Mouse (Mus musculus) ZHBTc4 (cell line): ENCODE measurements around the gene Rab40c.
A peak's percentile ranks its signal among the peaks of the same experiment; 100 is the strongest.

Experiments
- DNase-seq: peaks from one replicate; pipeline ENCODE4 v3.0.0-alpha.2; 2011; ENCODE audit warnings: low read depth, low spot score

The Rab40c gene

GRCm38 (mm10) chr17:25946349-25946748 lies 26.8 kb upstream of the Rab40c start:
- DNase-seq = no peak

DNA sequence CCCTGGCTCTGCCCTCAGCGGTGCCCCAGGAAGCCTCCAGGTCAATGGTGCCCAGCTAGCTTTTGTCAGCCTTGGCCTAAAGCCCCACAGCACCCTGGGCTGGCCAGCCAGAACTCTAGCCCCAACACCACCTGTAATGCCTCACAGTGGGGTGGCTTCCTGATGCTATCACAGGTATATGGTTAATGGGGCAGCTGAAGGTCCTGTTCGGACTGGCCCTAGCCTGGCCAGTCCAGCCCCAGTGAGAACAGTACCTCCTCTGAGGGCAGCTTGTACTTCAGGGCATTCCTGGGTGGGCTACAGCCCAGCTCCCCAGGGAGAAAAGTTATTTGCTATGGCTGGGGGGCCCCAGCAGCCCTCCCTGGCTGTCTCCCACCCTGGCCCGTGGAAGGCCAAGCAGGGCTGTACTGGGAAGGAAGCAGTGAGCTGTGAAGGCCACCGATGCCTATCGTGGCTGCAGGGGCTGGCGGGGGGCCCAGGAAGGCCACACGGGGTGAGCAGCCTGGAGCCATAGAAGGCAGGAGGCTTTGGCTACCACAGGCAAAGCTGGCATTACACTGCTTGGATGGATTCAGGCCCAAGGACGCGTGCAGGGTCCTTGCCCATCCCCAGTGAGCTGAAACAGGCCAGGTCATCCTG lies 26.1 kb upstream of the Rab40c start:
- no peak for DNase-seq

DNA sequence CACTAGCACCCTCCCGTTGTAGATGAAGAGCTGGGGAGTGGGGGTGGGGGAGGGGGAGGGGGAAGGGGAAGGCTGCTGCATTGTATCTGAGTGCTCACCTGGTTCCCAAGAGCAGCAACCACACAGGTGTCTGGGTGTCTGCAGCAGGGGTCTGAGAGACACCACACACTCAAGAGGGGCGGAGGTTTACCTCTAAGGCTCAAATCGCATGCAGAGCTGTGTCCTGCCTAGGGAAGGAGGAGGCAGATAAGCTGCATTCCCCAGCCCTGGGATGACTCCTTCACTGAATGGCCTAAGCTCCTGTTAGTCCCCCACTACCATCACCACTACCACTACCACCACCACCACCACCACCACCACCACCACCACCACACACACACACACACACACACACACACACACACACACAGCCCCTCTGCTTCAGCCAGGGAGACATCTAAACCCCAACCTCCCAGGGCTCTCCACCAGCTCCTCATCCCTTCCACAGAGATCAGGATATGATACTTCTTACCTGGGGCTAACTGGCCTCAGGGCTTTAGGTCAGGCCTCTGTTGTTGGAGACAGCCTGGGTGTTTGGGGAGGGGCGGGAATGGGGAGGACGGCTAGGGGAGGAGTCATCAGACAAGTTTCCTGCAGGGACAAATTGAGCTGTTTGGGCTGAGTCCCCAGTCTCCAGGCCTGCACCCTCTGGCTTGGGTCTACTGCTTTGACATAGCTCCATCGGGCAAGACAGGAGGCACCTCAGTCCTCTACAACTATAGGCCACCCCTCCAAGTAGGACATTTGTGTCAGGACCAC lies 25.0 kb upstream of the Rab40c start, which contains the start of the genes Pigq and Nhlrc4:
Pigq (minus strand) TSS at position 571 of the 798 bp plus-strand sequence.
Nhlrc4 (minus strand) TSS at position 596 of the 798 bp plus-strand sequence.
- DNase-seq = peak; percentile 55

- no peak for DNase-seq
These were observed 24.2 kb upstream of the Rab40c start for GRCm38 (mm10) chr17:25943769-25944168.

DNA sequence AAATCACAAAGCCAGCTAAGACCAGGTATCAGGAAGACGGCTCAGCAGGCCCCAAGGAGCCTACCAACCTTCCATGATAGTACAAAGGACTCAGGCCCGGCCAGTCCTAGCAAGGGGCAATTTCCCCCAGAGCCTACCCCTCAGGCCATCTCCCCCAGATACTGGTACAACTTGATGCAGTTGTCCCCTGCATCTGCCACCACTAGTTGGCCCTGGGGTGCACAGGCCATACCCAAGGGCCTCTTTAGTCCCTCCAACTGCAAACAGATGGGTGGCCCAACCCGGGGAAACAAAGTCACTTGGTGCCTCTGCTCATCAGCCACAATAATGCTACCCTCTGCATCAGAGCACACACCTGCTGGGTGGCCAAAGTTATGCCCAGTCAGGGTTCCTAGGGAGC lies 23.7 kb upstream of the Rab40c start:
- no peak for DNase-seq

DNA sequence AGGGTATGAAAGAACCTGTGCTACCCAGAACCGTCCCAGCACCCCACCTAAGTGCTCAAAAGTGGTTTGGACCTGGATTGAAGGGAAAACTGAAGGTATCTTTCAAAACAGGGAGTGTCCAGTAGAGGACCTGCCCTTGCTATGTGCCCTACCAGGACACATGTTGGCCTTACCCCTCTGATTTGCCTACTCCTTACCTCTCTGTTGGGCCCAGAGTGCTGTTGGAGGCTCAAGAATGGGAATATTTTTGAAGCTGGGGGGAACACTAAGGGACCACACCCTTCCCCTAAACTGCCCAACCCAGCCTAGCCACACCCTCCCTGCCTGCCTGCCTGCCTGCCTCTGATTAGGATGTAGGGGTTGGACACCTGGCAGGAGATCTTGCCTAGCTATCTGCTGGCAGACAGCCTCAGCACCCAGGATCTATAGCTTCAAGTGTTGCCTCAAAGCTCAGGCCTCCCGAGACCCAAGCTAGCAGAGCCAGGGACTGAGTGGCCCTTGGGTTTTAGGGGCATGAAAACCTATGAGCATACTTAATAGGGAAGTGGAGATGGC lies 23.1 kb upstream of the Rab40c start:
- no peak for DNase-seq

DNA sequence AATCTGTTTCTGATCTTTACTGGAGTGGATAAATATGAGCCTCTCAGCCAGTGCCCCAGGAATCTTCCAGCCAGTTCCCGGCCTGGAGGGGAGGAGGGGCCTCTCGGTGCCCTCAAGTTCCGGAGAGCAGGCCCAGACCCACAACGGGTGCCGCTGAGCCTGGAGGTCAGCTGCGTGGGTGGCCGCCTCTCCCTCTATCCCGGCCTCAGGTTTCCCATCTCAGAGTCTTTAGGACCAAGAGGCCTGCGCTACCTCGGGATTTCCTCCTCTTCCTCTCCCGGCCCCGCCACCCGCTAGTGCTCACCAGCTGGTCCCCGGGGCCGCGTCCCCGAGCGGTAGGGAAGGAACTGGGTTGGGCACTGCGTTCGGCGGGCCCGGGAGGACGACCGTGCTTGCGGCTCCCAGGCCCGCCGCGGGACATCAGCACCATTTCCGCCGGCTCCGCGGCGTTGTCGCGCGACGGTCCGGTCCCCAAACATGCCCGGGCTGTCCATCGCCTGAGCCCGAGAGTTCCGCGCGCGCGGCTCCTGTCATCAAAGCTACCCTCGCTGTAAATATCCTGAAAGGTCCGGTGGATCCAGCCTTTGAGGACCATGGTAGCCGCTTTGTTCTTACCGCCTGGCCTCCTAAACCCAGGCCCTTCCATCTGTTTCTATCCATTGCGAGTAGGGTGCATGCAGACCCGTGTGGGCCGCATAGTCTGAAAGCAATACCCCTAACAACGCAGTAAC lies 22.1 kb upstream of the Rab40c start:
- DNase-seq = peak; percentile 82

- DNase-seq = no peak
These were observed 15.0 kb upstream of the Rab40c start for GRCm38 (mm10) chr17:25934526-25934925.

- DNase-seq = no peak
These were observed 5.8 kb upstream of the Rab40c start for GRCm38 (mm10) chr17:25925348-25925747.

DNA sequence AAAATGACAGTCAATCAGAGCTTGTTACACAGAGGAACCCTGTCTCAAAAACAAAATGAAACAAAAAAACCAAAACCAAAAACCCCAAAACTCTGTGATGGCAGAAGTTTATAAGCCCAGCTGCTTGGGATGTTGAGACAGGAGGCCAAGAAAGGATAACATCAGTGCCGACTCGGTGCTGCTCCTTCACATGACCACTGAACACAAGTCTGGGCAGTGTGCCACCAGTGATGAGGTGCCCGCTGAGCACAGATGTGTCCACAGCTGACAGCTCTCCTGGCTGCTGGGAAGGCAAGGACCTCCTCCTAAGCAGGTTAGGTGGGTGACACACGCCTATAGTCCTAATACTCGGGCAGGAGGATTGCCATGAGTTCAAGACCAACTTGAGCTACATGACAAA lies 2.6 kb upstream of the Rab40c start:
- no peak for DNase-seq

DNA sequence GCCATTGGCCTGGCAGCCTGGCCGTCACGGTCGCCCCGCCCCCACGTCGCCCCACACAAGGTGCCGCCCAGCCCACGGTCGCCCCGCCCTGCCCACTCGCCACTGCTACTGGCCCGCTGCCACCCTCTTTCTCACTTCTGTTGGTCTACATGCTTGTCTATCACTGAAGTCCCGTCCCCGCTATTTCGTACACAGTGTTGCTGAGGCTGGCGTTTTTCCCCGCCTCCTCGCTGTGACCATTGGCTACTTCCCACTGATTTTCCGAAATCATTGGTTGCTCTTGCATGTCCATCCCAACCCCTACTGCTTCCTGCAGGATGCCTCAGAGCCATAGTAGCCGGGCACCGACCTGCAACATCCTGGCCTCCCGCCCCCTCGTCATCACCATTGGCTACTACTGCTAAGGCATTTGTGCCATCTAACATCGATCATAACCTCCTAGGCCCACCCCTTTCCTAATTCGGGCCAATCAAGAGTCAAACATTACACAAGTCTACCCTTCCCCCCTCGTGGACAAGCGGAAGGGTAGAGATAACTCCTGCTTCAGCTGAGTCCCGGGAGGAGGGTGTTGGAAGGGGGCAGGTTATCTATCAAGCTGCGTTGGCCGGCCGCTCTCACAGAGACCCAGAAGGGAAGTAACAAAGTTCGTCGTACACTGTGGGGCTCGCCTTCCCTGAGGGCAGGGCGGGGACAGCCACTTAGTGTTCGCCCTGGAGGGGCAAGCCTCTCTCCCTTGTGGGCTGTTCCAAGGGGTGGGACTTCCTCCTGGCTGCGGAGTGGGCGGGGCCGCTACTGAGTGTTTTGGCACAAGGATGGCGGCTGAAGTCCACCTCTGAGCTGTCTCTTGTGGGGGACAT lies 487 bp upstream of the Rab40c start:
- DNase-seq = peak; percentile 100

- no peak for DNase-seq
These were observed 1.3 kb downstream of the Rab40c start for GRCm38 (mm10) chr17:25918037-25918750.

GRCm38 (mm10) chr17:25916931-25917647 lies 2.4 kb downstream of the Rab40c start:
- DNase-seq = no peak

- no peak for DNase-seq
These were observed 5.2 kb downstream of the Rab40c start for GRCm38 (mm10) chr17:25914295-25914694.

GRCm38 (mm10) chr17:25913877-25914275 lies 5.7 kb downstream of the Rab40c start:
- no peak for DNase-seq

- peak; percentile 20 for DNase-seq
These were observed 6.2 kb downstream of the Rab40c start for GRCm38 (mm10) chr17:25913186-25913876.

GRCm38 (mm10) chr17:25911816-25912215 lies 7.7 kb downstream of the Rab40c start:
- DNase-seq = no peak

DNA sequence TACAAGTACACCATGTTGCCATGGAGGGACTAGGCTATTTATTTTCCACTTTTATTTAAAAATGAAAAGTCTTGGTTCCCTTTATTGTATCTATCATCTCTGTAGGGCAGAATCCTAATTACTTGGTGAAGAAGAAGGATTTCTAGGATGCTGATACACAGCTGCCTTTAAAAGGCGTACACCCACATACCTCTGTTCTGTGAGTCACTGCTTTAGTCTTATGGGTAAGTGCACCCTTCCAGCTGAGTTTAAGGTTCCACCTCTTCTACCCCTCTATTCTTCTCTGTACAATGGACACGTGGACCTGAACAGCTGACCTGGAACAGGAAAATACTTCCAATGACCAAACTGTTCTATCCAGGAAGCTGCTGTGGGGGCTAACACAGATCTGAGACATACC lies 11.9 kb downstream of the Rab40c start:
- DNase-seq = no peak

DNA sequence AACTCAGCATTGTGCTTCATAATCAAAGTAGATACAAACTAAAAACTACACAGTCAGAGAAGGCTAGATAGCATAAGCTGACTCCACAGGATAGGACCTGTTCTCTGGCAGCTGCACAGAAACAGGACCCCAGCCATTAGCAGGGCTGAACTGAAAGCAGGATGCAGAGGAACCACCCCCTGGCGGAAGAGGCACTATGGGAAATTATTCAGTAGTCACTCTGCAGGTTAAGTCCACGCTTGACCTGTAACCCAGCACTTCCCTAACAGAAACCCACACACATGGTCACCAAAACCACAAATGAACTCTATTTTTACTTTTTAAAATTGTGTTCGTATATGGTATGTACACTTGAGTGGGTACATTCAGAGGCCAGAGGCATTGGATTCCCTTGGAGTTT lies 16.5 kb downstream of the Rab40c start:
- no peak for DNase-seq
